Mouse (Mus musculus) spleen, adult 10 weeks (tissue): ENCODE results near the gene Zfp683. TPM values are rescaled to one million over a fixed set of nuclear protein-coding genes. Genes with fewer than 3 reads are reported as not detected.

Source experiments
- polyA plus RNA-seq: library from polyadenylated mRNA; stranded (reverse); fragments of 350-450 nt; fragmentation: Illumina TruSeq; extraction: RNeasy Lipid Tissue Mini Kit (QIAGEN cat#74804); gene quantifications from one replicate; pipeline ENCODE4 v1.2.3, GENCODE M21; 2015; ENCODE audit warnings: low replicate concordance; ENCODE audit not compliant: insufficient read depth

Gene Zfp683
- polyA plus RNA-seq: 0.95 TPM

GRCm38 (mm10) chr4:134053538-134053937 is at the start of gene Zfp683:
Gene Zfp683, plus strand, starts transcription at chr4:134053838.

GRCm38 (mm10) chr4:134018779-134019145 is 34.9 kb upstream of the Zfp683 start, which contains the start of gene Lin28a:
Gene Lin28a, minus strand, starts transcription at chr4:134018841.

GRCm38 (mm10) chr4:134060135-134060865 is 6.7 kb downstream of the Zfp683 start, which contains the start of gene Crybg2:
Gene Crybg2, plus strand, starts transcription at chr4:134060815.

GRCm38 (mm10) chr4:134094923-134095547 is 41.4 kb downstream of the Zfp683 start, which contains the start of gene Cd52:
Gene Cd52, minus strand, starts transcription at chr4:134095082.

GRCm38 (mm10) chr4:134101979-134102741 is 48.5 kb downstream of the Zfp683 start, which contains the start of gene Ubxn11:
Gene Ubxn11, plus strand, starts transcription at chr4:134102570.

Other genes starting within 250 kb of the Zfp683 start
- gene Rps6ka1, start 166.0 kb upstream of the Zfp683 start, polyA plus RNA-seq: 51.2 TPM
- 366 TPM for gene Hmgn2, start 85.2 kb upstream of the Zfp683 start, polyA plus RNA-seq
- gene Dhdds, start 52.9 kb upstream of the Zfp683 start, polyA plus RNA-seq: 21.6 TPM
- gene Lin28a, start 35.0 kb upstream of the Zfp683 start, polyA plus RNA-seq: 0.08 TPM
- 3.5 TPM for gene Crybg2, start 7.0 kb downstream of the Zfp683 start, polyA plus RNA-seq
- 2,441 TPM for gene Cd52, start 41.2 kb downstream of the Zfp683 start, polyA plus RNA-seq
- gene Ubxn11, start 48.7 kb downstream of the Zfp683 start, polyA plus RNA-seq: 10.4 TPM
- gene Sh3bgrl3, start 75.0 kb downstream of the Zfp683 start, polyA plus RNA-seq: 432 TPM
- 23.9 TPM for gene Cep85, start 133.3 kb downstream of the Zfp683 start, polyA plus RNA-seq
- gene Gm7534, start 149.2 kb downstream of the Zfp683 start, polyA plus RNA-seq: not detected
- gene Catsper4, start 173.5 kb downstream of the Zfp683 start, polyA plus RNA-seq: not detected
- not detected for gene Cnksr1, start 184.6 kb downstream of the Zfp683 start, polyA plus RNA-seq
- not detected for gene E130218I03Rik, start 189.8 kb downstream of the Zfp683 start, polyA plus RNA-seq
- gene Zfp593, start 191.8 kb downstream of the Zfp683 start, polyA plus RNA-seq: 4.3 TPM
- gene Gm30191, start 193.1 kb downstream of the Zfp683 start, polyA plus RNA-seq: not detected
- 0.26 TPM for gene Grrp1, start 200.3 kb downstream of the Zfp683 start, polyA plus RNA-seq
- gene Pdik1l, start 234.1 kb downstream of the Zfp683 start, polyA plus RNA-seq: 22.6 TPM